Mouse (Mus musculus) CD8-positive naive resting alpha-beta T cell, adult 57 days (primary cell): ENCODE data around the gene Gm10477. TPM values are rescaled to one million over a fixed set of nuclear protein-coding genes. Genes with fewer than 3 reads are reported as not detected.

Source experiments
- total RNA-seq: library from RNA; stranded (reverse); gene quantifications from one replicate; pipeline ENCODE4 v1.2.4, GENCODE M21; 2023

Gene Gm10477
- total RNA-seq = not detected

GRCm38 (mm10) chrX:56524442-56524841 lies at the start of gene Gm10477:
Gene Gm10477, plus strand, starts transcription at chrX:56524742.

GRCm38 (mm10) chrX:56549506-56549905 lies 25.0 kb downstream of the Gm10477 start, which contains the start of gene Gm648:
Gene Gm648, minus strand, starts transcription at chrX:56549606.

Other genes with a start within 250 kb of the Gm10477 start
- gene Zfp449, start 178.3 kb upstream of the Gm10477 start, total RNA-seq = 0.52 TPM
- gene Smim10l2a, start 150.2 kb upstream of the Gm10477 start, total RNA-seq = not detected
- not detected for gene Gm2174, start 76.8 kb upstream of the Gm10477 start, total RNA-seq
- 35.1 TPM for gene Ints6l, start 69.9 kb upstream of the Gm10477 start, total RNA-seq
- gene Gm648, start 24.9 kb downstream of the Gm10477 start, total RNA-seq = not detected
- 9.9 TPM for gene Mmgt1, start 73.3 kb downstream of the Gm10477 start, total RNA-seq
- gene Slc9a6, start 85.0 kb downstream of the Gm10477 start, total RNA-seq = 8.4 TPM
- gene Fhl1, start 207.0 kb downstream of the Gm10477 start, total RNA-seq = not detected